Mouse (Mus musculus) embryo, embryonic 10 days (tissue): Measurements from ENCODE around the gene Pth2.

Experiments used
- DNase-seq: peaks from one replicate; pipeline ENCODE4 v3.0.0-alpha.2; 2015; ENCODE audit warnings: low spot score

Gene Pth2

DNA sequence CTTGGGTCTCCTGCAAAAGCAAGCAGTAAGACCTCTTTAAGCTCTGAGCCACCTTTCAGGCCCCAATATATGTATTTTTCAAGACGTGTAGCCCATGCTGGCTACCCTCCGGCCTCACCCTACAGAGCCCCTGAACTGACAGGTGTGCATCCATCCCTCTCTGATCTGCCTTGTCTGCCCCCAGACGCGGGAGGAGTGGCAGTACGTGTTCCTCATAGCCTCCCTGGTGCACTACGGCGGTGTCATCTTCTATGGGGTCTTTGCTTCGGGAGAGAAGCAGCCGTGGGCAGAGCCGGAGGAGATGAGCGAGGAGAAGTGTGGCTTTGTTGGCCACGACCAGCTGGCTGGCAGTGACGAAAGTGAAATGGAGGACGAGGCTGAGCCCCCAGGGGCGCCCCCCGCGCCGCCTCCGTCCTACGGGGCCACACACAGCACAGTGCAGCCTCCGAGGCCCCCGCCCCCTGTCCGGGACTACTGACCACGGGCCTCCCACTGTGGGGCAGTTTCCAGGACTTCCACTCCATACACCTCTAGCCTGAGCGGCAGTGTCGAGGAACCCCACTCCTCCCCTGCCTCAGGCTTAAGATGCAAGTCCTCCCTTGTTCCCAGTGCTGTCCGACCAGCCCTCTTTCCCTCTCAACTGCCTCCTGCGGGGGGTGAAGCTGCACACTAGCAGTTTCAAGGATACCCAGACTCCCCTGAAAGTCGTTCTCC is 6.1 kb upstream of the Pth2 start:
- peak; percentile 54 for DNase-seq

DNA sequence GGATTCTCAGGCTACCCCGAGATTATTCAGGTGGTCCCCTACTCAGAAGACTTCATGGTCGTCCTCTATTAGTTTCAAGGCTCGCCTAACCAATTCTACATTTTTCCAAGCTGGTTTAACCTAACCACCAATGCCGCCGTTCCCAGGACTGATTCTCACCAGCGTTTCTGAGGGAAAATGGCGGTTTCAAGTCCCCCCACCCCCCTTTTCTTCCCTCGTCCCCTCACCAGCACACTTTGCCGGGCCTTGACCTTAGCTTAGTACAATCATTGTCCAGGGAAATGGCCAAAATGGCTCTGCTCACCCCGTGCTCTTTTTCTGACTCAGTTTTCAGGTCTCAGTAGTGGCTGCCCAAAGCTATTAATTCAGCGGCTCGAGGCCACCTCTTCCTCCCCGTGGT is 5.4 kb upstream of the Pth2 start:
- peak; percentile 31 for DNase-seq

- no peak for DNase-seq
These were observed 4.9 kb upstream of the Pth2 start for GRCm38 (mm10) chr7:45175929-45176328.

- DNase-seq, result no peak
These were observed 4.4 kb upstream of the Pth2 start for GRCm38 (mm10) chr7:45176356-45176755.

- DNase-seq, result no peak
These were observed 2.2 kb upstream of the Pth2 start for GRCm38 (mm10) chr7:45178550-45178949.

DNA sequence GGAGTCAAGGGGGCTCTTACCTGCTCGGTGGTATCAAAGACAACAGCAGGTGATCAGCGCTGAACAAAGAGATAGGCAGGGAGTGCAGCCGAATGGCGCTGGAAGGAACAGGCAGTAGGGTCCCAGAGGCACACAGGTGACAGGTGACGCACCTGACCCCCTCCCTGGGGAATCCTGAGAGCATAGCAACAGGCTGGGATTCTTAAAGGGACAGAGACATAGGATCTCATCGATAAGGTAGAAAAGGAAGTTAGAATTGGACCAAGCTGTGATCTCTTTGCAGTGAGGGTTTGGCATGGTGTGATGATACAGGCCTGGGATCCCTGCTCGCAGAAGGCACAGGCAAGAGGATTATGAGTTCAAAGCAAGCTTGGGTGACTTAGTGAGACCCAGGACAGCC is 1.3 kb upstream of the Pth2 start, which contains the start of gene Gfy:
Gene Gfy (minus strand): TSS at position 101 of the 400 bp plus-strand sequence.
- no peak for DNase-seq

DNA sequence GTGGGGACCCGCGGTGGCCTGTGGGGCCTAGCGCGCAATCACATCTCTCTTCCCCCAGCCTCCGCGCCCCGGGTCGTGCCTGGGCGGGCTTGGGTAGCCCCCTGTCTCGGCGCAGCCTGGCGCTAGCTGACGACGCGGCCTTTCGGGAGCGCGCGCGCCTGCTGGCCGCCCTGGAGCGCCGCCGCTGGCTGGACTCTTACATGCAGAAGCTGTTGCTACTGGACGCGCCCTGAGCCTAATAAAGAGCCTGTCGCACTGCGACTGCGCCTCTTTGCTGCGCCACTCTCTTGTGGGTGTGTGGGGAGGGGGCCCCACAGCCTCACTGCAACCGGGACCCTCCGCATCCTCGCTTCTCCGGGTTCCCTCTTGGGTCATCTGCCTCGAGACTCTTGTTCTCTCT is 745 bp downstream of the Pth2 start:
- DNase-seq, result peak; percentile 38

DNA sequence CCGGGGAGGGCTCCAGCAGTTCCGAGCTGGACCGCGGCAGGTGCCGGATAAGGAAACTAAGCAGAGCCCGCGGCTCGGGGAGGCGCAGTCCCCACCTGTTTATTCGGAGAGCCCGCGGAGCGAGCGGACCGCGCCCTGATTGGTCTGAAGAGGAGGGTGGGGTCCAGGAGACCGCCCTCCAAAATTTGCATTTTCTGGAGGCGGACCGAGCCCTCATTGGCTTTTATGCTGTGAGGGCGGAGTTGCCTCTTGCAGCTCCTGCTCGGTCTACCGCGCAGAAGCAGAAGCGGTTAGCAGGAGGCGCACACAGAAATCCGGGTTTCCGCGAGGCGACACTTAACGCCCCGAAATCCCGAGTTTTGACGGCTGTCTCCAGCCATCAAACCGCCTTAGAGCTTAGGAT is 1.4 kb downstream of the Pth2 start:
- peak; percentile 93 for DNase-seq

- no peak for DNase-seq
These were observed 1.8 kb downstream of the Pth2 start for GRCm38 (mm10) chr7:45182606-45183005.

- no peak for DNase-seq
These were observed 2.9 kb downstream of the Pth2 start for GRCm38 (mm10) chr7:45183672-45184071.

GRCm38 (mm10) chr7:45185921-45186320 is 5.1 kb downstream of the Pth2 start:
- no peak for DNase-seq

DNA sequence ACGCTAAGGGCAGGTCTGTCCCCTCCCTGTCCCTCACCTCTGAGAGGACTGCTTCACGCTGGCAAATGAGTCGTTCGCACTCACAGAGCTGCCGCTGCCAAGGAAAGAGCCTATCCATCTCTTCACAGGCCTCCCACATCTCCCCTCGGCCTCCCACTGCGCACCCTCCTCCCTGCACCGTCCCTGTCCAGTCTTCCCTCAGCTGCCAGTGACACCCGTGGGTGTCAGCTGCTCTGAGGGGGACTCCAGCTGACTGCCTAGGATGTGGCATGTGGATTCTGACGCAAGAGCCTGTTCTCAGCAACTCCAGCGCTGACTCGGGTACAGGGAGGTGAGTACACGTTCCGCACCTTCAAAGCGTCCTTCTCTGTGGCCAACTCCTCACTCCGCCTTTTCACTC is 8.8 kb downstream of the Pth2 start:
- DNase-seq, result no peak

DNA sequence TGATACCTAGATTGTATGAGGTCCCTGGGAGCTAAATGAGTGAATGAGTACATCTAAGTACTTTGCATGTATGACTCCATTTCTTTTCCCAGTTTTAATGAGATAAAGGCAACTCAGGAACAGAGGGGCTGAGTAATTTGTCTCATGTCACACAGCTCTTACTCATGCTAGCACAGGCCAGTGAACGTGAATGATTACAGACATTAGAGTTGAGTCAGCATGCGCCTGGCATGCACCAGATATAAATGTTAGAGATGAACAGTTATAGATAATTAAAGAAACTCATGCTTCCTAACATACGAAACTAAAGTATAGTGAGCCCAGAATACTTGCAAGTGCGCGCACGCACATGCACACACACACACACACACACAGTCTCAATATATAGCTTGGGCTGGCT is 9.4 kb downstream of the Pth2 start:
- DNase-seq, result no peak

GRCm38 (mm10) chr7:45191161-45191560 is 10.4 kb downstream of the Pth2 start:
- no peak for DNase-seq

DNA sequence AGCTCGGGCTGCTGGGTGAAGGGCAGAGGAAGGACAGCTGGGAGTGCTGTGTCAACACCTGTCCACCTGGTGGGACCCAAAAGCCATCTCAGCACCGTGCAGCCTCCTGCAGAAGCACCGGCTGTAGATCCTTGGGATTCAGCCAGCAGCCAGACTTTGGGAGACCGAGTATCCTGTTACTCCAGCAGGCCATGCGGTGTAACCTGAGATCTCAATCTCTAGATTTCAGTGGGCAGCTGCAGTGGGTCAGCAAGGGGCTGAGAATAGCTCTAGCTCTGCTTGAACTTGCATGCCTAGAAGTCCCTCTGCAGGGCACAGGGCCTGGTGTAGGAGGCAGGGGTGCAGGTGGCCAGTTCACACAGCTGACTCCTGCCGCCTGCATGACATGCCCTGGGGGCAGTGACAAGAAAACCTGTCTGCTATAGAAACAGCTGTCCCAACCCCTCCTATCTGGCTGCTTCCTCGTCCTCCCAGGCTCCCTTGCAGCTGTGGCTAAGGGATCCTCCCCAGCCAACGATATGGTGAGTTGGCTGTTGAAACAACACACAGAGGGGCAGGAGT is 11.1 kb downstream of the Pth2 start:
- DNase-seq, result peak; percentile 81

DNA sequence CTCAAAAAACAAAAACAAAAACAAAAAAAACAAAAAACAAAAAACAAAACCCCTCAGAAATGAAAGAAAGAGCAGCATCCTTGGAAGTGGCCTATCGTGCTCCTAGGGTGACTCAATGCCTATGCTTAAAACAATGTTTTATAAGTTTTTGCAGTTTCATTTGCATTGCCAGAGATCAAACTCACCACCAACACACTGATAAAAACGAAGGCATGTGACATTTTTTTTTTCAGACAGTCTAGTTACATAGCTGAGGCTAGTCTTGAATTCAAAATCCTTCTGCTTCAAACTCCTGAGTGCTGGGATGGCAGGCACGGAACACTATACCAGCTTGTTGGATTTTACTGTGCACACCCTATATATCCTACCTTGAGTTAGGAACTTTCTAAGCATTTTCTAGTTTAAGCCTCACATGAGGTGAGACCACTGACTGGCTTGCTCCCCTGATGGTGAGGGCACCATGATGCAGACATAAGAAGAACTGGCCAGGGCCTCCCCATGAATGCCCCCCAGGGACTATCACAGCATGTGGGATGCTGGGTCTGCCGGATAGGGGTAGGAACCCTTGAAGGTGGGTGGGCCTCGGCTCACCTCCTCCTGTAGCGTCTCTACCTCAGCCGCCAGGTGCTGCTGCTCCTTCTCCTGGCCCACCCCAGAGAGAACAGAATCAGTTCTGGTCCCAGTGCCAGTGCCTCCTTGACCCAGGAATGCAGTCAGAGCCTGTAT is 12.0 kb downstream of the Pth2 start:
- DNase-seq, result no peak

GRCm38 (mm10) chr7:45193406-45193805 is 12.6 kb downstream of the Pth2 start:
- no peak for DNase-seq

- no peak for DNase-seq
These were observed 13.3 kb downstream of the Pth2 start for GRCm38 (mm10) chr7:45193871-45194785.

GRCm38 (mm10) chr7:45195341-45196175 is 14.8 kb downstream of the Pth2 start:
- no peak for DNase-seq

- no peak for DNase-seq
These were observed 15.4 kb downstream of the Pth2 start for GRCm38 (mm10) chr7:45196176-45196535.

GRCm38 (mm10) chr7:45196994-45197393 is 16.2 kb downstream of the Pth2 start:
- DNase-seq, result no peak
